Mouse (Mus musculus) heart, adult 2 months (tissue): ENCODE data around the gene Slc35e2.

Experiments
- CTCF ChIP-seq: fragments of 200-600 bp; IDR thresholded peaks from 2 replicates; pipeline ENCODE4 v1.8.1; 2022; ENCODE audit warnings: antibody characterized with exemption, mild to moderate bottlenecking, moderate library complexity
- POLR2A ChIP-seq: fragments of 200-500 bp; IDR thresholded peaks from 2 replicates; pipeline ENCODE4 v1.6.1; 2011; ENCODE audit warnings: mild to moderate bottlenecking, low read depth, low read length, control low read depth; ENCODE audit not compliant: insufficient read depth

DNA sequence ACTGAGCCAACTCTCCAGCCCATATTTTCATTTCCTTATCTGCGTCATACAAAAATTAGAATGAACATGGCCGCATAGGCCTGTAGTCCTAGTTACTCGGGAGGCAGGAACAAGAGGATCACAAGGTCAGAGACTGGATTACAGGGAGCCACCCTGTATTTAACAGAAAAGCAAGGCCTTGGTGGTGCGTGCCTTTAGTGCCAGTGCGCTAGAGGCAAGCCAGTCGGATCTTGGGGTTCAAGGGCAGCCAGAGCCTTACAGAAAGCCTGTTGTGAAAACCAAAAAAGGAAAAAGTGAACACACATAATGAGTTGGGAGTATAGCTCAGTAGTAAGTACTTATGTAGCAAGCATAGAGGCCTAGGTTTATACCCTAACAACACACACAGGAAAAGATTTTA lies 31.4 kb upstream of the Slc35e2 start:
- TF ChIP-seq POLR2A: no peak
- TF ChIP-seq CTCF: no peak
